Mouse (Mus musculus) cerebellum, adult 2 months (tissue): ENCODE measurements around the gene Cped1.

Source experiments
- CTCF ChIP-seq: fragments of 200-500 bp; IDR thresholded peaks from 2 replicates; pipeline ENCODE4 v1.5.1; 2011; ENCODE audit warnings: low read depth, mild to moderate bottlenecking, control low read depth, low read length, moderate library complexity, borderline replicate concordance; ENCODE audit not compliant: insufficient read depth
- POLR2A ChIP-seq: fragments of 200-500 bp; IDR thresholded peaks from 2 replicates; pipeline ENCODE4 v1.6.1; 2011; ENCODE audit warnings: low read length, control low read depth, borderline replicate concordance; ENCODE audit not compliant: insufficient read depth

GRCm38 (mm10) chr6:22293922-22294321 lies 308.2 kb downstream of the Cped1 start:
- TF ChIP-seq POLR2A (no peak), CTCF (no peak)
